ENCODE assay signal across 13 mouse cellular contexts in the genomic region with DNA sequence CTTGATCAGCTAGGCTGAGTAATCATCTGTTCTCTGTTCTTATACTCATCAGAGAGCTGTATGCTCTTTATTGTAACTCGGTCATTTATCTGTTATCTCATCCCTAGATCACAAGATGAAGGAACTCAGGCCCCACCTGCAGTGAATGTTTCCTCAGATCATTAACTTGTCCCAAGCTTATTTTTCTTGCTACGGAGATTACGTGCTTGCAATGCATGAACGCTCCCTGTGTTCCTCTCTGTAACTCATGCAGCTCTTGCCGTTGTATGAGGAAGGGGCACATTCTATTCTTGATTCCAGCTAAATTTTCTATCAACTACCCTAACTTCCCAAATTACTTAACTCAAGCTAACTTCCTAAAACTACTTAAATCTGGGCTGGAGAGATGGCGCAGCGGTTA. TPM values are rescaled to one million over a fixed set of nuclear protein-coding genes. Genes with fewer than 3 reads are reported as not detected.
"Had no signal": no experiment of that assay in that cellular context is flagged by ENCODE, and none has a peak within 500 bp of the region (broad histone marks: within the 10 kb centered on the region; RNA-seq: fewer than 3 reads in every experiment).

No protein-coding gene starts in this region.

RNA-seq across cellular contexts. Expression of gene Unc93a, which starts 14.5 kb away (rescaled TPM):
- polyA plus RNA-seq: heart, embryonic 11.5 days; heart, embryonic 13.5 days; heart, embryonic 15.5 days; heart, postnatal 0 days; hindbrain, embryonic 11.5 days; hindbrain, embryonic 13.5 days; hindbrain, embryonic 15.5 days; intestine, embryonic 14.5 days; intestine, embryonic 16.5 days; limb, embryonic 11.5 days; liver, embryonic 12.5 days; liver, embryonic 14.5 days; liver, embryonic 16.5 days had no signal
